Mouse (Mus musculus) kidney, adult 2 months (tissue): ENCODE results near the gene Rspo1.

Experiments used
- CTCF ChIP-seq: fragments of 200-500 bp; conservative IDR thresholded peaks from 2 replicates; pipeline ENCODE4 v1.5.1; 2011; ENCODE audit warnings: low read depth, mild to moderate bottlenecking, control low read depth, low read length, moderate library complexity, mixed read lengths; ENCODE audit not compliant: insufficient read depth, insufficient read length
- POLR2A ChIP-seq: fragments of 200-500 bp; IDR thresholded peaks from one replicate; pipeline ENCODE4 v1.6.1; 2011; ENCODE audit warnings: low read depth, low read length, control low read depth

DNA sequence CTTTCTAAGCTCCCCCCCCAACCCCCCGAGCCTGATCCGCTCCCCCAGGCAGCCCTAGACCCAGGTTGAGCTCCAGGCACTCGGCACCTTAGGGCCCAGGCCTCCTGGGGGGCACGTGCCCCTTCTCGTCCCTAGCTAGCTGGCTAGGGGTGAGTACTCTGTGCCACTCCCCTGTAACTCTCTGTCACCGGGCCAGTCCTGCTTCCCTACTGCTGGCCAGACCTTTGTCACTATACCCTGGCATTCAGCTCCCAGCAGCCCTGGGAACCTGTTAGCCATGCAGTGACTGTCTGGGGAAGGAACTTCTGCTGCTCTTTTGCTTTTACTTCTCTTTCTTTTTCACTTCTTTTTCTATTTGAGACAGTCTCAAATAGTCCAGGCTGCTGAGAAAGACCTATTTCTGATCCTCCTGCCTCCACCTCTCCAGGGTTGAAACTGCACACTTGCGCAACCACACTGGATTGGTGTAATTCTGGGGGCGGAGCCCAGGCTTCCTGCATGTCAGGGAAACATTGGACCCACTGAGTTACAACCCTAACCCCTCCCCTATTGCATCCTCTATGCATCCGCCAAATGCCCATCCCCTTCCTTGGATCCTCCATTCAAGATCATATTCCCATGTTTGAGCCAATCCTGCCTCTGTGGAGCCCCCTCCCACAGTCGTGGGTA lies 11.4 kb downstream of the Rspo1 start:
- TF ChIP-seq POLR2A (no peak), CTCF (no peak)
